Mouse (Mus musculus): ENCODE measurements around the gene Zyg11b. TPM values are rescaled to one million over a fixed set of nuclear protein-coding genes. Genes with fewer than 3 reads are reported as not detected.

The Zyg11b gene
- polyA plus RNA-seq, 1 experiment from 2014 or later, result 37.6 TPM

DNA sequence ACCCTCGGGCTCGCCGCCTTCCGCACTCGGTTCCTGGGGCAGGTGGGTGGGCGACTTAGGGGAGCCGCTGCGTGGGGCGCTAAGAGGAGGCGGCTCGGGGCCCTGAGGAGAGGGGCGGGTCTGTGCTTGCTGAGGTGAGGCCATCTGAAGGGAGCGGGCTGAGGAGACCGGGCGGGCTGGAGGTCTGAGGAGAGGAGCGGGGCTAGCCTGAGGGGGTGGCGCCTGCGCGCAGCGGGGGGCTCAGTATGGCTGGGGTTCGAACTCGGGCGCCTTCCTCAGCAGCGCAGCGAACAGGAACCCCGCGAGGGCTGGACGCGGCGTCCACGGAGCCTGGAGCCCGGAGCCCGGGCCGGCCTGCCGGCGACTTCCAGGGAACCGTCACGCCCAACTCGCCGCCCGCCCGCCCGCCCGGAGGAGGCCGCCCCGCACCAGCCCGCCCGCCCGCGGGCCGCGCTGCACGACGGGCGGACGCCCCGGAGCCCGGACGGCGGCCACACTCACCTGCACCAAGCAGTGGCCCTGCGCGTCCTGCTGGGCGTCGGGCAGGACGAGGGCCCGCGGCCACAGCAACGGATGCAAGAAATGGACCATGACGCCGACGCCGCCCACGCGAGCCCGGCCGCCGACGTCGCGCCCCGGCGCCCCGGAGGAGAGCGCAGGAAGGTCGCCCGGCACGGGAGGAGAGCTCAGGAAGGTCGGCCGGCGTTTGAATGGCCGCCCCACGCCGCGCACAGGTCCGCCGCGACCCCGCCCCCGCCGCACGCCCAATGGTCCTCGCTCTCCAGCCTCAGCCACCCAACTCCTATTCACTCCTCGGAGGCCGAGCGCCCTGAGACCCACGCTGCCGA, 83.3 kb downstream of the Zyg11b start, which contains the start of gene Zyg11a:
Gene Zyg11a, minus strand, starts transcription at position 717 of the 848 bp plus-strand sequence.
- ATAC-seq, result no peak
- Histone ChIP-seq H3K9me3 (ENCODE audit: control insufficient read depth, low read length) (no peaks in the 10 kb centered on the region), H3K27me3 (replicated peaks; ENCODE audit: control insufficient read depth, insufficient read depth, low read length) (peaks cover 32% of the 10 kb centered on the region), H3K4me3 (replicated peaks; ENCODE audit: low read length) (peak within 1 kb of the TSS; percentile 36), H3K36me3 (ENCODE audit: control insufficient read depth, insufficient read depth) (no peaks in the 10 kb centered on the region), H3K4me2 (ENCODE audit: low read length) (peak within 1 kb of the TSS; percentile 43), H3K27ac (ENCODE audit: low read length) (no peak within 1 kb of the TSS), H3K9ac (replicated peaks; ENCODE audit: low read depth, low read length) (no peak within 1 kb of the TSS), H3K4me1 (replicated peaks; ENCODE audit: control insufficient read depth, insufficient read depth, low read length) (0 out of 2 replicates have a peak, but pooled peaks cover 4% of the 10 kb centered on the region)
- WGBS, result 1% methylated on average over 75 of the region's 107 CpGs

DNA sequence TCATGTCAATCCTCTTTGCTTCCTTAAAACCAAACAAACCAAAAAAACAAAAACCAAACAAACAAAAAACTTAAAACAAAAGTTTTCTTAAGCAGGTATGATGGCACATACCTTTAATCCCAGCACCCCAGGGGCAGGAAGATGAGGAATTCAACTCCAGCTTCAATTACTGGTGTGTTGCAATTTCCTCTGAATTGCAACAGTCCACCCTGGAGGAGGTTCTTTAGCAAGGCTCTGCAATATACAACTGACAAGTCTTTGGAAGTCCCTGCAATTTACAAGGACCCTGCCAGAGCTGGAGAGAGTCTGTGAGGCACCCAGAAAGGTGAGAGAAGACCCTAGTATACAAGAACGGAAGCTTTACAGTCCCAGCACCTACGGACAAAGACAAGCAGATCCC, 87.9 kb downstream of the Zyg11b start:
- Histone ChIP-seq H3K4me3 (replicated peaks; ENCODE audit: low read length) (no peak overlapping the region), H3K4me2 (ENCODE audit: low read length) (no peak overlapping the region), H3K36me3 (ENCODE audit: control insufficient read depth, insufficient read depth) (no peaks in the 10 kb centered on the region), H3K27ac (ENCODE audit: low read length) (no peak overlapping the region), H3K4me1 (replicated peaks; ENCODE audit: control insufficient read depth, insufficient read depth, low read length) (0 out of 2 replicates have a peak, but pooled peaks cover 2% of the 10 kb centered on the region), H3K9ac (replicated peaks; ENCODE audit: low read depth, low read length) (no peak overlapping the region), H3K27me3 (replicated peaks; ENCODE audit: control insufficient read depth, insufficient read depth, low read length) (peaks cover 16% of the 10 kb centered on the region), H3K9me3 (ENCODE audit: control insufficient read depth, low read length) (no peaks in the 10 kb centered on the region)
- ATAC-seq, result no peak
- 85% methylated on average over 2 of the region's 2 CpGs for WGBS

DNA sequence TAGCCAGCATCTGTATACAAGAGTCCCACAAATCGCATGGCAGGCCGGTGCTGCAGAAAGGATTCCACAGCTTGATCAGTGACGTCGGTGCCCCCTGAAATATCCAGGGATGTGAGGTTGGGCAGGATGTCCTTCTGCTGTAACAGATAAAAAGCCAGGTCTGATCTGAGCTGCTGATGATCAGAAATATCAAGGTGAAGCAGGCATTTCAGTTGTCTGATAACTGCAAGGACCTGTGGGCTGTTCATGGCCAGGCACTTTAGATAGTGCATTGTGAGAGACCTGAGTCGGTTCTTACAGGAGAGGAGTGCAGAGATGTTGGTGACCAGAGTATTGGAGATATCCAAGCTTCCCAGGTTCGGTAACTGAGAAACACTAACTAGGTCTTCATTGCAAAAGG, 96.3 kb downstream of the Zyg11b start:
- no peak overlapping the region for H3K4me2 ChIP-seq (ENCODE audit: low read length)
- H3K4me3 ChIP-seq (replicated peaks; ENCODE audit: low read length), result no peak overlapping the region
- no peak overlapping the region for H3K9ac ChIP-seq (replicated peaks; ENCODE audit: low read depth, low read length)
- ATAC-seq, result no peak
- no peaks in the 10 kb centered on the region for H3K9me3 ChIP-seq (ENCODE audit: control insufficient read depth, low read length)
- no peaks in the 10 kb centered on the region for H3K4me1 ChIP-seq (replicated peaks; ENCODE audit: control insufficient read depth, insufficient read depth, low read length)
- WGBS, result 92% methylated on average over 6 of the region's 6 CpGs
- no peak overlapping the region for H3K27ac ChIP-seq (ENCODE audit: low read length)
- H3K36me3 ChIP-seq (ENCODE audit: control insufficient read depth, insufficient read depth), result no peaks in the 10 kb centered on the region
- no peaks in the 10 kb centered on the region for H3K27me3 ChIP-seq (replicated peaks; ENCODE audit: control insufficient read depth, insufficient read depth, low read length)

DNA sequence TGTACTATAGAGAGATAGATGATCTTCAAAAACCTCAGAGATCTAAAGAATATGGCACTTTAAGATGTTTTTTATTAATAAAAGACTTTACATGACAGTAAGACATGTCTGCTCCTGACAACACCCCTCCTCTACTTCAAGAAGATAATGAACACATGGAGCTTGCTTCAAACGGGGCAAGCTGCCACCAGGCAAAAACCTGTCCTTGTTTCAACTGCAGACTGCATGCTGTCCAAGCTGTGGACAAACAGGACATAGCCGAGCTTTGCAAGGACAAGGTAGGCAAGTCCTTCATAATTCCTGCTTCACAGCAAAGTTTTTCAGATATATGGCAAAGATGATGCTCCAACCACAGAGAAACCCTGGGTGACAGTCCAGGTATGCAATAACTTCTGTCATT, 101.7 kb downstream of the Zyg11b start:
- H3K4me1 ChIP-seq (replicated peaks; ENCODE audit: control insufficient read depth, insufficient read depth, low read length), result no peaks in the 10 kb centered on the region
- H3K9me3 ChIP-seq (ENCODE audit: control insufficient read depth, low read length), result no peaks in the 10 kb centered on the region
- H3K9ac ChIP-seq (replicated peaks; ENCODE audit: low read depth, low read length), result no peak overlapping the region
- H3K27ac ChIP-seq (ENCODE audit: low read length), result no peak overlapping the region
- ATAC-seq, result no peak
- no peak overlapping the region for H3K4me3 ChIP-seq (replicated peaks; ENCODE audit: low read length)
- no peaks in the 10 kb centered on the region for H3K36me3 ChIP-seq (ENCODE audit: control insufficient read depth, insufficient read depth)
- no peaks in the 10 kb centered on the region for H3K27me3 ChIP-seq (replicated peaks; ENCODE audit: control insufficient read depth, insufficient read depth, low read length)
- WGBS, result 68% methylated on average over 2 of the region's 2 CpGs
- no peak overlapping the region for H3K4me2 ChIP-seq (ENCODE audit: low read length)

DNA sequence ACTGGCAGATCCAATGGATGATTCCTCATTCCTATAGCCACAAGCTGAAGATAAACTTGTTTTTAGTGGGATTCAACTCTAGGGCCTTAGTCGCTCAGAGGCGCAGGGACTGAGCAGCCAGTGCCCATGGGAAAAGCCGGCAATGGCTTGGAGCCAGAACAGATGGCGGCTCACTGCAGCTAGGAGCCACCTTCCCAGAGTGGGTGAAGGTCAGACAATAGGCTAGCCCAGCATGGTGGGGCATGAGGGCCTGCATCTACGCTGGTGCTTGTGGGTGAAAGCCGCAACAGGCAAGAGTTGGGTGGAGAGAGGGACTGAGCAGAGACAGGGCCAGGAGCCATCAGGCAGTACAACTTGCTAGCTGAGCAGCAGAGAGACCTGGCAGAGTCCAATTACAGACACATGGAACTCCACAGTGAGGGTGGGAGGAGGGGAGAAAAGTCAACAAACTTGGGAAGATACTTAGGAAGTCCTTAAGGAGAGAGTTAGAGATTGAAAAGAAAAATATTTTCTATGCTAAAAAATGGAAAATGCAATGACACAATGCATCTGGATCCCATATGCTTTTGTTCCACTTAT, 104.5 kb downstream of the Zyg11b start:
- Histone ChIP-seq H3K4me2 (ENCODE audit: low read length) (no peak overlapping the region), H3K27ac (ENCODE audit: low read length) (no peak overlapping the region), H3K4me1 (replicated peaks; ENCODE audit: control insufficient read depth, insufficient read depth, low read length) (no peaks in the 10 kb centered on the region), H3K9me3 (ENCODE audit: control insufficient read depth, low read length) (no peaks in the 10 kb centered on the region), H3K36me3 (ENCODE audit: control insufficient read depth, insufficient read depth) (no peaks in the 10 kb centered on the region), H3K4me3 (replicated peaks; ENCODE audit: low read length) (no peak overlapping the region), H3K9ac (replicated peaks; ENCODE audit: low read depth, low read length) (no peak overlapping the region), H3K27me3 (replicated peaks; ENCODE audit: control insufficient read depth, insufficient read depth, low read length) (no peaks in the 10 kb centered on the region)
- no peak for ATAC-seq
- 53% methylated on average over 6 of the region's 6 CpGs for WGBS

DNA sequence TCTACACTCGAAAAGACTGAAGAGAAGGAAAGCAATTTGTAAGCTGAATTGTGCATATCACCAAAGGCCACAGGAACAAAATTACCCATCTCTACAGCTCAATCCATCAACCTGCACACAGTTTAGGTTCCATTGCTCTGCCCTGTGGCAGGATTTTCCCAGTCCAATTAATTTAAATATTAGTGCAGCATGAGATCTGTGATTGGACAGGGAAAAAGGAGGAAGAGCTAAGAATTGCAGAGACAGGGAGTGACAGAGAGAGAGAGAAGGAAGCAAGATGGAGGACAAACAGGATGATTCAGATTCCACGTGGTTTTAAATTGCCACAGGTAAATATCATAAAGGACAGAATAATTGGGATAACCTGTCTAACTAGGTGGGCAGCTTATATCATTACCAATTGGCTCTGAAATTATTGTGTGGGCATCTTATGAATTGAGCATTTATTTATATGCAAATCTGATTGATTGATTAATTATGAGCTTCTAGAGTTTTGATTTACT, 108.0 kb downstream of the Zyg11b start:
- Histone ChIP-seq H3K27me3 (replicated peaks; ENCODE audit: control insufficient read depth, insufficient read depth, low read length) (no peaks in the 10 kb centered on the region), H3K4me1 (replicated peaks; ENCODE audit: control insufficient read depth, insufficient read depth, low read length) (no peaks in the 10 kb centered on the region), H3K36me3 (ENCODE audit: control insufficient read depth, insufficient read depth) (no peaks in the 10 kb centered on the region), H3K9me3 (ENCODE audit: control insufficient read depth, low read length) (no peaks in the 10 kb centered on the region), H3K27ac (ENCODE audit: low read length) (no peak overlapping the region), H3K4me3 (replicated peaks; ENCODE audit: low read length) (no peak overlapping the region), H3K4me2 (ENCODE audit: low read length) (no peak overlapping the region), H3K9ac (replicated peaks; ENCODE audit: low read depth, low read length) (no peak overlapping the region)
- WGBS, result 79% methylated on average over 2 of the region's 2 CpGs
- ATAC-seq, result no peak

DNA sequence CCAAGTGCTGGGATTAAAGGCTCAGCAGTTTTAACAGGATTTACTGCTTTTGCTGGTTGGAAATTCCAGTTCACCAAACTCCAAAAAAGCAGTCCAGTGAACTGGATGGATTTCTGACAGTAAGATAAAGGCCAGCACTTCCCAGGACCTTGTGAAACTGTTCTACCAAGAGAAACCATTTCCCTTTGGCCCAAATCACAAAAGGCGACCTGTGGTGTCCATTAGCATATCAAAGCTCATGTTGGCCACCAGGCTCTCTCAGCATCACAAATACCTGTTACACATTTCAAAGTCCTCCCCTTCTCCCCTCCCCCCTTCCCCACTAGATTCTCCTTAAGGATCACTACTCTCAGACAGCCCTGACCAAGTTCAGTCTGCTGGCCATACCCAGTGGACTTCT, 118.6 kb downstream of the Zyg11b start:
- 29% methylated on average over 1 of the region's 1 CpGs for WGBS
- H3K4me1 ChIP-seq (replicated peaks; ENCODE audit: control insufficient read depth, insufficient read depth, low read length), result no peaks in the 10 kb centered on the region
- ATAC-seq, result no peak
- H3K36me3 ChIP-seq (ENCODE audit: control insufficient read depth, insufficient read depth), result no peaks in the 10 kb centered on the region
- no peak overlapping the region for H3K9ac ChIP-seq (replicated peaks; ENCODE audit: low read depth, low read length)
- no peak overlapping the region for H3K27ac ChIP-seq (ENCODE audit: low read length)
- no peaks in the 10 kb centered on the region for H3K9me3 ChIP-seq (ENCODE audit: control insufficient read depth, low read length)
- H3K4me3 ChIP-seq (replicated peaks; ENCODE audit: low read length), result no peak overlapping the region
- H3K27me3 ChIP-seq (replicated peaks; ENCODE audit: control insufficient read depth, insufficient read depth, low read length), result no peaks in the 10 kb centered on the region
- H3K4me2 ChIP-seq (ENCODE audit: low read length), result no peak overlapping the region

Other genes with a start within 250 kb of the Zyg11b start
- gene Podn, start 204.7 kb downstream of the Zyg11b start, polyA plus RNA-seq (2015; fragmentation: Nextera tagmentation; extraction: Ambion mirVana), result 0.35 and 0.41 TPM in 2 replicates
- 195 and 205 TPM in 2 replicates for gene Scp2, start 156.1 kb downstream of the Zyg11b start, polyA plus RNA-seq (2015; fragmentation: Nextera tagmentation; extraction: Ambion mirVana)
- 11.8 and 13.0 TPM in 2 replicates for gene Echdc2, start 135.7 kb downstream of the Zyg11b start, polyA plus RNA-seq (2015; fragmentation: Nextera tagmentation; extraction: Ambion mirVana)
- gene Zyg11a, start 83.0 kb downstream of the Zyg11b start, polyA plus RNA-seq (2015; fragmentation: Nextera tagmentation; extraction: Ambion mirVana), result not detected in 2 replicates
- gene Coa7, start 27.0 kb upstream of the Zyg11b start, polyA plus RNA-seq (2015; fragmentation: Nextera tagmentation; extraction: Ambion mirVana), result 56.7 and 58.5 TPM in 2 replicates
- 1.7 and 2.7 TPM in 2 replicates for gene Shisal2a, start 82.3 kb upstream of the Zyg11b start, polyA plus RNA-seq (2015; fragmentation: Nextera tagmentation; extraction: Ambion mirVana)
- gene Gpx7, start 105.9 kb upstream of the Zyg11b start, polyA plus RNA-seq (2015; fragmentation: Nextera tagmentation; extraction: Ambion mirVana), result 26.3 and 28.3 TPM in 2 replicates
- 66.1 and 66.8 TPM in 2 replicates for gene Tut4, start 158.3 kb upstream of the Zyg11b start, polyA plus RNA-seq (2015; fragmentation: Nextera tagmentation; extraction: Ambion mirVana)